Mouse (Mus musculus): ENCODE measurements around the gene Ncam1. TPM values are rescaled to one million over a fixed set of nuclear protein-coding genes. Genes with fewer than 3 reads are reported as not detected.

The Ncam1 gene
- polyA plus RNA-seq, 1 experiment: 0.64 TPM

GRCm38 (mm10) chr9:49618266-49618665 is 180.5 kb downstream of the Ncam1 start:
- TF ChIP-seq CTCF (IDR thresholded peaks at IDR 0.05; ENCODE audit: extremely low read depth, insufficient read depth, insufficient read length, insufficient replicate concordance) (no peak), POLR2A (IDR thresholded peaks at IDR 0.05; ENCODE audit: low read depth, low read length) (no peak)
- H3K4me3 ChIP-seq (ENCODE audit: extremely low read depth, insufficient read depth, insufficient read length): no peak overlapping the region

GRCm38 (mm10) chr9:49617216-49617615 is 181.5 kb downstream of the Ncam1 start:
- no peaks in the 10 kb centered on the region for H3K4me1 ChIP-seq (ENCODE audit: control insufficient read depth, insufficient read depth, insufficient read length)
- no peak overlapping the region for H3K4me3 ChIP-seq (ENCODE audit: extremely low read depth, insufficient read depth, insufficient read length)
- DNase-seq (ENCODE audit: low read depth in 1 of 2, low spot score in 2 of 2): no peak
- no peaks in the 10 kb centered on the region for H3K36me3 ChIP-seq (ENCODE audit: control insufficient read depth, insufficient read depth, low read length)
- TF ChIP-seq POLR2A (IDR thresholded peaks at IDR 0.05; ENCODE audit: low read depth, low read length) (no peak), CTCF (IDR thresholded peaks at IDR 0.05; ENCODE audit: extremely low read depth, insufficient read depth, insufficient read length, insufficient replicate concordance) (no peak)
- H3K27me3 ChIP-seq (ENCODE audit: control insufficient read depth, insufficient read depth, low read length): no peaks in the 10 kb centered on the region
- 19% methylated on average over 3 of the region's 3 CpGs for WGBS
- H3K27ac ChIP-seq (ENCODE audit: insufficient read depth, low read length): no peak overlapping the region

More at GRCm38 (mm10) chr9:49618266-49618665, 180.5 kb downstream of the Ncam1 start:
- no peak for DNase-seq (ENCODE audit: low read depth in 1 of 2, low spot score in 2 of 2)
- 86% methylated on average over 2 of the region's 2 CpGs for WGBS
- H3K27me3 ChIP-seq (ENCODE audit: control insufficient read depth, insufficient read depth, low read length): no peaks in the 10 kb centered on the region
- H3K36me3 ChIP-seq (ENCODE audit: control insufficient read depth, insufficient read depth, low read length): no peaks in the 10 kb centered on the region
- no peaks in the 10 kb centered on the region for H3K4me1 ChIP-seq (ENCODE audit: control insufficient read depth, insufficient read depth, insufficient read length)
- H3K27ac ChIP-seq (ENCODE audit: insufficient read depth, low read length): no peak overlapping the region

GRCm38 (mm10) chr9:49612387-49612786 is 186.3 kb downstream of the Ncam1 start:
- DNase-seq (ENCODE audit: low read depth in 1 of 2, low spot score in 2 of 2): no peak
- Histone ChIP-seq H3K27me3 (ENCODE audit: control insufficient read depth, insufficient read depth, low read length) (no peaks in the 10 kb centered on the region), H3K27ac (ENCODE audit: insufficient read depth, low read length) (no peak overlapping the region), H3K4me1 (ENCODE audit: control insufficient read depth, insufficient read depth, insufficient read length) (no peaks in the 10 kb centered on the region), H3K36me3 (ENCODE audit: control insufficient read depth, insufficient read depth, low read length) (no peaks in the 10 kb centered on the region), H3K4me3 (ENCODE audit: extremely low read depth, insufficient read depth, insufficient read length) (no peak overlapping the region)
- no peak for TF ChIP-seq CTCF (IDR thresholded peaks at IDR 0.05; ENCODE audit: extremely low read depth, insufficient read depth, insufficient read length, insufficient replicate concordance)
- no peak for TF ChIP-seq POLR2A (IDR thresholded peaks at IDR 0.05; ENCODE audit: low read depth, low read length)

GRCm38 (mm10) chr9:49608191-49608590 is 190.5 kb downstream of the Ncam1 start:
- DNase-seq (ENCODE audit: low read depth in 1 of 2, low spot score in 2 of 2): no peak
- 31% methylated on average over 2 of the region's 2 CpGs for WGBS
- H3K4me1 ChIP-seq (ENCODE audit: control insufficient read depth, insufficient read depth, insufficient read length): no peaks in the 10 kb centered on the region

GRCm38 (mm10) chr9:49606717-49607116 is 192.0 kb downstream of the Ncam1 start:
- H3K4me1 ChIP-seq (ENCODE audit: control insufficient read depth, insufficient read depth, insufficient read length): no peaks in the 10 kb centered on the region
- DNase-seq (ENCODE audit: low read depth in 1 of 2, low spot score in 2 of 2): no peak
- no peak for TF ChIP-seq POLR2A (IDR thresholded peaks at IDR 0.05; ENCODE audit: low read depth, low read length)
- no peak for TF ChIP-seq CTCF (IDR thresholded peaks at IDR 0.05; ENCODE audit: extremely low read depth, insufficient read depth, insufficient read length, insufficient replicate concordance)
- H3K27ac ChIP-seq (ENCODE audit: insufficient read depth, low read length): no peak overlapping the region
- WGBS: 47% methylated on average over 2 of the region's 2 CpGs
- H3K36me3 ChIP-seq (ENCODE audit: control insufficient read depth, insufficient read depth, low read length): no peaks in the 10 kb centered on the region
- H3K27me3 ChIP-seq (ENCODE audit: control insufficient read depth, insufficient read depth, low read length): no peaks in the 10 kb centered on the region
- no peak overlapping the region for H3K4me3 ChIP-seq (ENCODE audit: extremely low read depth, insufficient read depth, insufficient read length)

More at GRCm38 (mm10) chr9:49608191-49608590, 190.5 kb downstream of the Ncam1 start:
- TF ChIP-seq CTCF (IDR thresholded peaks at IDR 0.05; ENCODE audit: extremely low read depth, insufficient read depth, insufficient read length, insufficient replicate concordance) (no peak), POLR2A (IDR thresholded peaks at IDR 0.05; ENCODE audit: low read depth, low read length) (no peak)
- Histone ChIP-seq H3K36me3 (ENCODE audit: control insufficient read depth, insufficient read depth, low read length) (no peaks in the 10 kb centered on the region), H3K4me3 (ENCODE audit: extremely low read depth, insufficient read depth, insufficient read length) (no peak overlapping the region), H3K27ac (ENCODE audit: insufficient read depth, low read length) (no peak overlapping the region), H3K27me3 (ENCODE audit: control insufficient read depth, insufficient read depth, low read length) (no peaks in the 10 kb centered on the region)

GRCm38 (mm10) chr9:49606317-49606716 is 192.4 kb downstream of the Ncam1 start:
- no peaks in the 10 kb centered on the region for H3K4me1 ChIP-seq (ENCODE audit: control insufficient read depth, insufficient read depth, insufficient read length)
- 67% methylated on average over 5 of the region's 5 CpGs for WGBS
- H3K36me3 ChIP-seq (ENCODE audit: control insufficient read depth, insufficient read depth, low read length): no peaks in the 10 kb centered on the region
- no peak overlapping the region for H3K4me3 ChIP-seq (ENCODE audit: extremely low read depth, insufficient read depth, insufficient read length)
- H3K27me3 ChIP-seq (ENCODE audit: control insufficient read depth, insufficient read depth, low read length): no peaks in the 10 kb centered on the region
- no peak for TF ChIP-seq CTCF (IDR thresholded peaks at IDR 0.05; ENCODE audit: extremely low read depth, insufficient read depth, insufficient read length, insufficient replicate concordance)
- TF ChIP-seq POLR2A (IDR thresholded peaks at IDR 0.05; ENCODE audit: low read depth, low read length): no peak
- DNase-seq (ENCODE audit: low read depth in 1 of 2, low spot score in 2 of 2): no peak
- no peak overlapping the region for H3K27ac ChIP-seq (ENCODE audit: insufficient read depth, low read length)

- no peak for TF ChIP-seq POLR2A (IDR thresholded peaks at IDR 0.05; ENCODE audit: low read depth, low read length)
- TF ChIP-seq CTCF (IDR thresholded peaks at IDR 0.05; ENCODE audit: extremely low read depth, insufficient read depth, insufficient read length, insufficient replicate concordance): no peak
- no peaks in the 10 kb centered on the region for H3K27me3 ChIP-seq (ENCODE audit: control insufficient read depth, insufficient read depth, low read length)
- H3K4me3 ChIP-seq (ENCODE audit: extremely low read depth, insufficient read depth, insufficient read length): no peak overlapping the region
- no peak overlapping the region for H3K27ac ChIP-seq (ENCODE audit: insufficient read depth, low read length)
- H3K36me3 ChIP-seq (ENCODE audit: control insufficient read depth, insufficient read depth, low read length): no peaks in the 10 kb centered on the region
- DNase-seq (ENCODE audit: low read depth in 1 of 2, low spot score in 2 of 2): no peak
- no peaks in the 10 kb centered on the region for H3K4me1 ChIP-seq (ENCODE audit: control insufficient read depth, insufficient read depth, insufficient read length)
- 77% methylated on average over 4 of the region's 4 CpGs for whole genome bisulfite sequencing
Observed at GRCm38 (mm10) chr9:49605791-49606190, 192.9 kb downstream of the Ncam1 start.

Data from spleen, adult 2 months (tissue).